Mouse (Mus musculus) brain, adult 2 months (tissue): ENCODE data around the gene Ampd2.
A peak's percentile ranks its signal among the peaks of the same experiment; 100 is the strongest.

Experiments
- DNase-seq: peaks from one replicate; pipeline ENCODE4 v3.0.0; 2011; ENCODE audit warnings: low read depth, low spot score

Ampd2 gene

GRCm38 (mm10) chr3:108094976-108095760 is 8.7 kb upstream of the Ampd2 start:
- no peak for DNase-seq

- DNase-seq = no peak
These were observed 7.7 kb upstream of the Ampd2 start for GRCm38 (mm10) chr3:108094146-108094545.

GRCm38 (mm10) chr3:108093306-108093705 is 6.9 kb upstream of the Ampd2 start:
- no peak for DNase-seq

GRCm38 (mm10) chr3:108092536-108093115 is 6.2 kb upstream of the Ampd2 start, which contains the start of gene Gnat2:
Gene Gnat2 (plus strand): TSS chr3:108092789.
- DNase-seq = no peak

GRCm38 (mm10) chr3:108092030-108092429 is 5.6 kb upstream of the Ampd2 start:
- no peak for DNase-seq

- no peak for DNase-seq
These were observed 4.1 kb upstream of the Ampd2 start for GRCm38 (mm10) chr3:108090561-108090960.

- peak; percentile 70 for DNase-seq
These were observed 3.5 kb upstream of the Ampd2 start for GRCm38 (mm10) chr3:108089916-108090315.

- DNase-seq = peak; percentile 66
These were observed 2.5 kb upstream of the Ampd2 start for GRCm38 (mm10) chr3:108088842-108089380.

GRCm38 (mm10) chr3:108087329-108087728 is 878 bp upstream of the Ampd2 start:
- no peak for DNase-seq

GRCm38 (mm10) chr3:108085721-108086469 is 556 bp downstream of the Ampd2 start:
- peak; percentile 90 for DNase-seq

- peak; percentile 96 for DNase-seq
These were observed 1.1 kb downstream of the Ampd2 start for GRCm38 (mm10) chr3:108085281-108085720.

GRCm38 (mm10) chr3:108084767-108085270 is 1.6 kb downstream of the Ampd2 start:
- peak; percentile 53 for DNase-seq

- peak; percentile 52 for DNase-seq
These were observed 2.5 kb downstream of the Ampd2 start for GRCm38 (mm10) chr3:108083904-108084407.

- no peak for DNase-seq
These were observed 3.3 kb downstream of the Ampd2 start for GRCm38 (mm10) chr3:108083161-108083560.

GRCm38 (mm10) chr3:108082251-108082875 is 4.1 kb downstream of the Ampd2 start:
- DNase-seq = no peak

- no peak for DNase-seq
These were observed 4.8 kb downstream of the Ampd2 start for GRCm38 (mm10) chr3:108081681-108082080.

- no peak for DNase-seq
These were observed 9.6 kb downstream of the Ampd2 start for GRCm38 (mm10) chr3:108076836-108077235.

- DNase-seq = no peak
These were observed 13.4 kb downstream of the Ampd2 start for GRCm38 (mm10) chr3:108072983-108073569.

- DNase-seq = peak; percentile 61
These were observed 15.9 kb downstream of the Ampd2 start for GRCm38 (mm10) chr3:108070295-108071293.
